Mouse (Mus musculus) megakaryocyte, embryonic 14.5 days (primary cell): Measurements from ENCODE around the gene Gm16381. TPM values are rescaled to one million over a fixed set of nuclear protein-coding genes. Genes with fewer than 3 reads are reported as not detected.
"Not testable (repeated sequence)": the region's sequence is repeated elsewhere in the genome, so short reads cannot be mapped to it uniquely, and the experiment has no call there.

Experiments used
- H3K27me3 ChIP-seq: replicated peaks from 2 replicates; pipeline ENCODE3; 2012; ENCODE audit warnings: inconsistent platforms
- H3K36me3 ChIP-seq: replicated peaks from 2 replicates; pipeline ENCODE3; 2012; ENCODE audit warnings: low read length, inconsistent platforms, mixed read lengths
- H3K4me1 ChIP-seq: 2 replicates; pipeline ENCODE4 v1.6.1; 2012; ENCODE audit warnings: inconsistent platforms
- H3K4me3 ChIP-seq: replicated peaks from 2 replicates; pipeline ENCODE3; 2012; ENCODE audit warnings: moderate library complexity, mild to moderate bottlenecking, inconsistent platforms
- H3K9me3 ChIP-seq: 2 replicates; pipeline ENCODE4 v1.6.1; 2012; ENCODE audit warnings: inconsistent platforms
- polyA plus RNA-seq: library from polyadenylated mRNA; stranded (reverse); fragments of >175 nt; gene quantifications from 2 replicates; pipeline ENCODE4 v1.2.3, GENCODE M21; 2012; ENCODE audit warnings: low replicate concordance; ENCODE audit not compliant: insufficient read depth

Gene Gm16381
- not detected in 2 replicates for polyA plus RNA-seq

DNA sequence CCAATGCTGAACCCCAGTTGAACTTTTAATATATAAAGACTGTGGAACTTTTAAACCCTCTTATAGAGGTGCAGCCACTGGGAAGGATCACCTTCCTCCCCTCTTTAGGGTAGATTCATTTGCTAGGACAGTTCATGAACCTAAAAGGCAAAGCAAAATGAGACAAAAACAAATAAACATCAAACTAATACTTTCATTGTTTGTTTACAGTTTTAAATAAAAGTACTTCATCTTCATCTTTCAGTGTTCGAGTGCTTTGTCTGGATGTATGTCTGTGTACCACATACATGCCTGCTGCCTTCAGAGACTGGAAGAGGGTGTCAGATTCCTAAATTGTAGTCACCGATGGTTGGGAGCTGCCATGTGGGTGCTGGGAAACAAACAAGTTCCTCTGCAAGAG, at the start of gene Gm16381:
TSS of gene Gm16381 (minus strand) at position 101 of the 400 bp plus-strand sequence.
- H3K27me3 ChIP-seq, H3K4me3 ChIP-seq, H3K36me3 ChIP-seq, H3K4me1 ChIP-seq, H3K9me3 ChIP-seq: not testable (repeated sequence)

DNA sequence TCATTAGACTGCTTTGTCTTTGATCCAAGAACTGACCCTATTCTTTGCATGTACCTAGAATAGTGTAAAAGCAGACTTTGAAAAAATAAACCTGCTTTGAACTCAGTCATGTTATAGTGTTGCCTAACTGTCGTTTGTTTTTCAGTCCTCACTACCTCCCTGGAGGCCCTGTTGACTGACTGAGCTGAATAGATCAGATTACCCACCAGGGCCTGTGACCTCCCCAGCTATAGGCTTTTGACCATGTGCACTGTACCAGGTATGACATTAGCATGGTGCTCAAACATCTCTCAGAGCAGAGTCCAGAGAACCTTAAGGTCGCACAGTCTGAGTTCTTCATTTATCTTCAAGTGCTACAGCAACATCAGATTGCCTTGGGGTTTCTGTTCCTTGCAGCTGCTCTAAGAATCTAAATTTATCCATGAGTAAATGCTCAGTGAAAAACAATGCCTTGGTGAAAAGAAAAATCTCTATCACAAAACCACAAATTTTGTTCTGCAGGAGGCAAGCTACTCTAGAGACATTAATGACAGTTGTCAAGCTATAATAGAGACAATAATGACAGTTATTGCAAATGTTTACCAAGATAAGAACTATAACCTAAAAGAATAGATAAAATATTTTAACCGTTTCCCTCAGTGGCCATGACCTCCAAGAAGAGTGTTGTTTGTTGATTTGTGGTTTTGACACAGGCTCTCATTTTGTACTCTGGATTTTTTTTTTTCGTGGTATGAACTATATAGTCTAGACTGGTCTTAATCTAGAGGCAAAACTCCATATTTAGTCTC, 8.7 kb upstream of the Gm16381 start:
- not testable (repeated sequence) for H3K9me3 ChIP-seq, H3K4me1 ChIP-seq, H3K4me3 ChIP-seq, H3K36me3 ChIP-seq, H3K27me3 ChIP-seq

DNA sequence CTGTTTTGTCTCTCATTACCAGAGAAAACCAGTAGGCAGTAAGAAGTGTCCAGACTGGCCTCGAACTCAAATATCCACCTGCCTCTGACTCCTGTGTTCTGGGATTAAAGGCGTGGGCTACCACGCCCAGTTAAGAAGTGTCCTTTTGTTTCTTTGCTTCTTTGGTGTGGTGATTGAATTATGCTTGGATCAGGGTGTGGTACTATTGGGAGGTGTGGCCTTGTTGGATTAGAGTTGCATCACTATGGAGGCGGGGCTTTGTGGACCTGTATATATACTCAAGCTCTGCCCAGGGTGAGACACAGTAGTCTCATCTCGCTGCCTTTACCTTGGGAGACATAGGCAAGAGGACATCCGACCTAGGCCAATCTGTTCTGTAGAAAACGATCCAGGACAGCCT, 25.9 kb downstream of the Gm16381 start, which contains the start of gene Gm4027:
TSS of gene Gm4027 (plus strand) at position 301 of the 400 bp plus-strand sequence.
- H3K36me3 ChIP-seq, H3K9me3 ChIP-seq, H3K4me1 ChIP-seq, H3K27me3 ChIP-seq, H3K4me3 ChIP-seq: not testable (repeated sequence)

DNA sequence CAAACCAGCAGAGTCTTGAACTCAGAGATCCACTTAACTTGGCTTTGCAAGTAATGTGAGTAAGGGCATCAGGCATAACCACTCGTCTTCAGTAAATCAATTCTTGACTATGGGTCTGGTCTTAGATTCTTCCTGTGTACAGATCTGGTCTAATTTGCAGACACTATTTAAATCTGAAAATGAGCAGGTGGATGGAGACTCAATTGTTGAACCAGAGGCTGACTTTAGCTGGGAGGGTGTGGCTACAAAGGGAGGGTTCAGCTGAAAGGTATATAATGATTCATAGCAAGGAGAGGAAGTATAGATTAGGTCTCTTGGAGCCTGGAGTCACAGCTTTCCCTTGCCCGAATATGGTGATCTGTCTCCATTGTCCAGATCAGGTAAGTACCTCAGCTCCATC, 42.0 kb downstream of the Gm16381 start, which contains the start of gene Oog1:
TSS of gene Oog1 (plus strand) at position 301 of the 400 bp plus-strand sequence.
- not testable (repeated sequence) for H3K4me3 ChIP-seq, H3K36me3 ChIP-seq, H3K4me1 ChIP-seq, H3K27me3 ChIP-seq, H3K9me3 ChIP-seq

DNA sequence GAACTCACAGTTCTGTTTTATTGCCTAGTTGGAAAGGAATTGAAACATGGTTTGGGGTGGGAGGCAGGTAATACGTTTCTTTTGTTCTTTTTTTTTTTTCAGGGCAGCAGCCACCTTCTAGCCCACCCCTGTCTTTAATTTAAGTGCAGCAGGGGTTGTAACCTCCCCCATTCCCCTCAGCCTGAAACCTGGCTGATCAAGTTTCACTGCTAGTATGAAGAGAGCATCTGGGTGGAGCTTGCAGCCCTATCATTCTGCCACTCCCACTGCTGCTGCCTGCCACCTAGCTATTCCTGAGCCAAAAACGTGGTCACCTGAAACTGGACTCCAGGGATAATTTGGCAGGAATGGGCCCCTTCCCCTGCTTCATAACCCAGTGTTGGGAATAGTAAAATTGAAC, 43.0 kb downstream of the Gm16381 start:
- H3K4me3 ChIP-seq, H3K9me3 ChIP-seq, H3K27me3 ChIP-seq, H3K4me1 ChIP-seq, H3K36me3 ChIP-seq: not testable (repeated sequence)

Other genes starting within 250 kb of the Gm16381 start
- gene Slirp, start 200.7 kb downstream of the Gm16381 start, polyA plus RNA-seq: 2.9 TPM in 1 of 2 replicates, not detected in the other
- 36.7 and 132 TPM in 2 replicates for gene Alkbh1, start 200.6 kb downstream of the Gm16381 start, polyA plus RNA-seq
- gene Snw1, start 172.3 kb downstream of the Gm16381 start, polyA plus RNA-seq: 2.3 and 27.5 TPM in 2 replicates
- gene Gm5788, start 149.9 kb downstream of the Gm16381 start, polyA plus RNA-seq: not detected in 2 replicates
- not detected in 2 replicates for gene Gm8300, start 130.3 kb downstream of the Gm16381 start, polyA plus RNA-seq
- gene Oog1, start 41.9 kb downstream of the Gm16381 start, polyA plus RNA-seq: not detected in 2 replicates
- not detected in 2 replicates for gene Gm4027, start 25.8 kb downstream of the Gm16381 start, polyA plus RNA-seq
- gene Gm21319, start 131.1 kb upstream of the Gm16381 start, polyA plus RNA-seq: not detected in 2 replicates
- gene Gm21936, start 150.9 kb upstream of the Gm16381 start, polyA plus RNA-seq: not detected in 2 replicates
- gene BB287469, start 172.0 kb upstream of the Gm16381 start, polyA plus RNA-seq: not detected in 2 replicates
- gene Gm2001, start 197.7 kb upstream of the Gm16381 start, polyA plus RNA-seq: not detected in 2 replicates
- not detected in 2 replicates for gene Gm2016, start 229.5 kb upstream of the Gm16381 start, polyA plus RNA-seq